Mouse (Mus musculus) intestine, embryonic 14.5 days (tissue): Measurements from ENCODE around the gene Ddx41. TPM values are rescaled to one million over a fixed set of nuclear protein-coding genes. Genes with fewer than 3 reads are reported as not detected.

ENCODE experiments used
- ATAC-seq: fragments of 200-750 bp; cut with Nextera tagmentation; replicated peaks from 2 replicates; pipeline ENCODE4 v1.8.0; 2017; ENCODE audit warnings: low read depth, moderate number of reproducible peaks, moderate TSS enrichment, moderate library complexity; ENCODE audit not compliant: low FRiP score, low TSS enrichment
- DNase-seq: peaks from one replicate; pipeline ENCODE4 v3.0.0-alpha.2; 2018; ENCODE audit warnings: low spot score
- H3K27ac ChIP-seq: fragments of 300-500 bp; sonication (generic); 2 replicates; pipeline ENCODE4 v1.5.1; 2014; ENCODE audit warnings: low read depth, mild to moderate bottlenecking, control low read depth
- H3K27me3 ChIP-seq: fragments of 300-500 bp; sonication (generic); replicated peaks from 2 replicates; pipeline ENCODE4 v1.6.1; 2014; ENCODE audit warnings: low read length, control low read depth; ENCODE audit not compliant: control insufficient read depth, insufficient read depth
- H3K36me3 ChIP-seq: fragments of 300-500 bp; sonication (generic); 2 replicates; pipeline ENCODE4 v1.6.1; 2014; ENCODE audit warnings: low read length, control low read depth; ENCODE audit not compliant: control insufficient read depth, insufficient read depth
- H3K4me1 ChIP-seq: fragments of 300-500 bp; sonication (generic); replicated peaks from 2 replicates; pipeline ENCODE4 v1.6.1; 2014; ENCODE audit warnings: low read length, control low read depth, mixed read lengths; ENCODE audit not compliant: control insufficient read depth, insufficient read depth
- H3K4me2 ChIP-seq: fragments of 300-500 bp; sonication (generic); 2 replicates; pipeline ENCODE4 v1.6.1; 2014; ENCODE audit warnings: low read length
- H3K4me3 ChIP-seq: fragments of 300-500 bp; sonication (generic); 2 replicates; pipeline ENCODE4 v1.5.1; 2014; ENCODE audit warnings: low read depth, low read length, control low read depth, mixed read lengths
- H3K9ac ChIP-seq: fragments of 300-500 bp; sonication (generic); 2 replicates; pipeline ENCODE4 v1.6.1; 2014; ENCODE audit warnings: mild to moderate bottlenecking, low read length
- H3K9me3 ChIP-seq: fragments of 300-500 bp; sonication (generic); 2 replicates; pipeline ENCODE4 v1.6.1; 2016; ENCODE audit warnings: low read length, control low read depth; ENCODE audit not compliant: control insufficient read depth
- WGBS: fragments of 180-500 bp; shearing (Covaris S2); extraction: QIAGEN DNeasy Blood & Tissue Kit; methylation state at CpG from one replicate; pipeline ENCODE4 v1.1.7; 2014; 5-methylcytosine and 5-hydroxymethylcytosine counted together
- polyA plus RNA-seq: library from polyadenylated mRNA; unstranded; fragments of >200 nt; fragmentation: Nextera tagmentation; extraction: Ambion mirVana; gene quantifications from 2 replicates; pipeline ENCODE4 v1.2.1, GENCODE M21; 2014

The Ddx41 gene
- polyA plus RNA-seq, 1 experiment from 2014 or later = 63.9 TPM

DNA sequence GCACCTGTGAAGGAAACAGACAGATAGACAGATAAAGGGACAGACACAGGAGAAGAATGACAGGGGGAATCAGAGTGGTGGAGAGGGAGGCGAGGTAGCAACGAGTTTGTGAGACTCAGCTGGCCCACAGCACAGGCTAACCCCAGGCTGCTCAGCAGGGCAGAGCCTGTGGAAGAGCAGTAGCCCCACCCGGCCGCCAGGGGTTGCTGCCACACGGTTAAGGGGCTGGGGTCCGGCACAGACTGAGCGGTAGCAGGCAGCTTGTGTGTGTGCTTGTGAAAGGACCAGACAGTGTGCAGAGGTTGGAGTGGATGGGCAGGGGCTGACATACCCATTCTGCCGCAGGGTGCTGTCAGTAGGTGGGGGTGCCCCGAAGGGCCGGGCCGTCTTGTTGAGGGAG lies 28.6 kb downstream of the Ddx41 start:
- no peak overlapping the region for H3K9ac ChIP-seq
- no peak for ATAC-seq
- no peak overlapping the region for H3K27ac ChIP-seq
- H3K4me1 ChIP-seq = peaks cover 26% of the 10 kb centered on the region
- WGBS = 64% methylated on average over 11 of the region's 11 CpGs
- H3K27me3 ChIP-seq = no peaks in the 10 kb centered on the region
- DNase-seq = no peak
- H3K9me3 ChIP-seq = no peaks in the 10 kb centered on the region
- H3K4me2 ChIP-seq = no peak overlapping the region
- H3K4me3 ChIP-seq = no peak overlapping the region
- peaks cover 75% of the 10 kb centered on the region for H3K36me3 ChIP-seq

DNA sequence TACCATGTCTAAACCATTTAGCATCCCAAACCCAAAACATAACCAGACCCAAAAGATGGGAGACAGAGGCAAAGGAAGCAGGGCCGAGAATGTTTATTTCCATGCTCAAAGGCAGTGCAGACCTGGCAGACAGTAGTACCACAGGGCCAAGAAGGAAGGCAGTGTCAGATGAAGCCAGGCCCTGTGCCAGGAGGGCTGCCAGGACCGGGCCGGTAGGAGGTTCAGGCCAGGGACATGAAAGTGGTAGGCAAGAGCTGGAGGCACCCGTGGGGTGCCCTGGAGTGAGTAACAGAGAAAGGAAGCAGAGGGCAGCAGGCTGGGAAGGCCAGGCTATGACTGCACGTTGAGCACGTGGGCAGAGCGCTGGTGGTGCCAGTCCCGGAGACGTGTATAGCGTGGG lies 29.8 kb downstream of the Ddx41 start:
- no peaks in the 10 kb centered on the region for H3K27me3 ChIP-seq
- no peak for ATAC-seq
- H3K9me3 ChIP-seq = no peaks in the 10 kb centered on the region
- no peak overlapping the region for H3K27ac ChIP-seq
- 86% methylated on average over 10 of the region's 10 CpGs for WGBS
- DNase-seq = no peak
- H3K4me1 ChIP-seq = peaks cover 18% of the 10 kb centered on the region
- H3K4me3 ChIP-seq = no peak overlapping the region
- no peak overlapping the region for H3K4me2 ChIP-seq
- H3K36me3 ChIP-seq = peaks cover 85% of the 10 kb centered on the region
- no peak overlapping the region for H3K9ac ChIP-seq

DNA sequence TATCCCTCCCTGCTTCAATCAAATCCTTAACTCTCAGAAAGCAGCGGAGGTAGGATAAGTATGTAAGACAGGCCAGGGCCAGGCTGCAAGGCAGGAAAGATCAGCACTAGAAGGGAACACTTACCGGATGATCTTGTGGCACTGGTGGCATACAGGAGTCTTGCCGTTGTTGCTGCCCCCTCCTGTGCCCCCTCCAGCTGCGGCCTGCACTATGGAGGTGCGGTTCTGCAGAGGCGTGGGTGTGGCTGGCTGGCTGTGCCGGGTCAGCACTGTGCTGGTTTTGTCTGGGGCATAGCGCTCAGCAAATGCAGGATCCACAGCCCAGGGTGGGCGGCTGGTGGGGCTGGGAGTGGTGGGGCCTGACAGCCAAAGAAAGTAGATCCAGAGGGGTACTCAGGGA lies 30.6 kb downstream of the Ddx41 start:
- peaks cover 9% of the 10 kb centered on the region for H3K4me1 ChIP-seq
- no peak overlapping the region for H3K9ac ChIP-seq
- 96% methylated on average over 9 of the region's 9 CpGs for WGBS
- H3K27me3 ChIP-seq = no peaks in the 10 kb centered on the region
- no peak overlapping the region for H3K4me2 ChIP-seq
- ATAC-seq (no peak), DNase-seq (no peak)
- H3K4me3 ChIP-seq = no peak overlapping the region
- no peaks in the 10 kb centered on the region for H3K9me3 ChIP-seq
- H3K36me3 ChIP-seq = peaks cover 92% of the 10 kb centered on the region
- H3K27ac ChIP-seq = no peak overlapping the region

DNA sequence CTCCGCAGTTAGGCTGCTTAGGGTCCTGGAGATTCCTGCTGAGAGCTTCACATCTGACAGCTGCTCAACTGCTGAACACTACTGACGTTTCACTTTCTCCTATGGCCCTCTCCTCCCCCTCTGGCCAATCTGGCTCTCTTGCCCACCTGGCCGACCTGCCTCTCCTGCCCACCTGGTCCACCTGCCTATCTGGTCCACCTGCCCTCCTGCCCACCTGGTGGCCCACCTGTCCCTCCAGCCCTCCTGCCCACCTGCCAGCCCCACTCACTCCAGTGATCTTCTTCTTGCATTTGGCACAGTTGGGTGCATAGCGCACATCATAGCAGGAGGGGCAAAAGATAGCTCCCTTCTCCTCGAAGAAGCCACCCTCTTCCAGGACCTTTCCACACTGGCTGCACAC lies 32.1 kb downstream of the Ddx41 start:
- Histone ChIP-seq H3K4me3 (no peak overlapping the region), H3K27ac (no peak overlapping the region), H3K9me3 (no peaks in the 10 kb centered on the region), H3K9ac (no peak overlapping the region), H3K36me3 (peaks cover 92% of the 10 kb centered on the region), H3K27me3 (no peaks in the 10 kb centered on the region), H3K4me1 (no peaks in the 10 kb centered on the region), H3K4me2 (no peak overlapping the region)
- ATAC-seq (no peak), DNase-seq (no peak)
- 78% methylated on average over 5 of the region's 5 CpGs for WGBS

DNA sequence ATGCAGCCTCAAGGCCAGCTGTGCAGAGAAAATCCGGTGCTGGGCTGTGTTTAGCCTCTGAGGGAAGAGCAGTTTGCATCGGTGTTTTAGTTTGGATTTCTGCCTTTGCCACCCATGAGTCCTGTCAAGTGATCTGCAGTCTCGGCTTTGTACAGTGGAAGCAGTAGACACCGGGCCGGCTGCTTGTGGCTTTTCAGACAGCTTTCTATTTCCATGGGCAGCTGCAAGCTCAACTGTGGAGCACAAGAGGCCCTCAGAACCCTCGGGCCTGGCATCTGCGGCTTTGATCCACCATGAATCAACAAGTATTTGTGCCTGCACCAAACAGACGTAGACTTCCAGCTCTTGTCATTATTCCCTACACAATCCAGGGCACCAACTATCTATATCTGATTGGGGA lies 34.1 kb downstream of the Ddx41 start:
- peaks cover 90% of the 10 kb centered on the region for H3K36me3 ChIP-seq
- H3K4me1 ChIP-seq = 0 out of 2 replicates have a peak, but pooled peaks cover 4% of the 10 kb centered on the region
- no peaks in the 10 kb centered on the region for H3K9me3 ChIP-seq

DNA sequence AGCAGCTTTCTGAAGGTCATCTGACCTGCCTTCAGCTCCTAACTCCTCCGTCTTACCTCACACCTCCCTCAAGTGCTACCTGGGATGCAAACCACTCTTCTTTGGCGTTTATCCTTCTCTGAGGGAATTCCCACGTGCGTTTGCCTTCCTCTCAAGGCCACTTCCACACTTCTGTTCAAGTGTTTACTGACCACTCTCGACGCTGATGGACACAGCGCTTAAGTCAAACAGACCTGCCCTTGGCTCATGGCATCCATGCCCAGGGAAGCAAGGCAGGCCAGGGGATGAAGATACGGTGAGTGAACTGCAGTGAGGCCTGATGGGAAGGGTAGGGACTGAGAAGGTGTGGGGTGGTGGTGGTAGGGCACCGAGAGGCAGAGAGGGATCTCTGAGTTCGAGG lies 35.9 kb downstream of the Ddx41 start:
- H3K9ac ChIP-seq = no peak overlapping the region
- no peak overlapping the region for H3K27ac ChIP-seq
- no peak overlapping the region for H3K4me3 ChIP-seq
- peaks cover 4% of the 10 kb centered on the region; the same call in 1 of the 2 replicates for H3K4me1 ChIP-seq
- WGBS = 68% methylated on average over 10 of the region's 10 CpGs
- no peak for ATAC-seq
- H3K9me3 ChIP-seq = no peaks in the 10 kb centered on the region
- H3K36me3 ChIP-seq = peaks cover 72% of the 10 kb centered on the region
- H3K4me2 ChIP-seq = no peak overlapping the region
- DNase-seq = no peak
- H3K27me3 ChIP-seq = no peaks in the 10 kb centered on the region

More for the DNA sequence above, 34.1 kb downstream of the Ddx41 start:
- 82% methylated on average over 8 of the region's 8 CpGs for WGBS
- Histone ChIP-seq H3K27ac (no peak overlapping the region), H3K4me3 (no peak overlapping the region), H3K9ac (no peak overlapping the region), H3K27me3 (no peaks in the 10 kb centered on the region), H3K4me2 (no peak overlapping the region)
- ATAC-seq (no peak), DNase-seq (no peak)

DNA sequence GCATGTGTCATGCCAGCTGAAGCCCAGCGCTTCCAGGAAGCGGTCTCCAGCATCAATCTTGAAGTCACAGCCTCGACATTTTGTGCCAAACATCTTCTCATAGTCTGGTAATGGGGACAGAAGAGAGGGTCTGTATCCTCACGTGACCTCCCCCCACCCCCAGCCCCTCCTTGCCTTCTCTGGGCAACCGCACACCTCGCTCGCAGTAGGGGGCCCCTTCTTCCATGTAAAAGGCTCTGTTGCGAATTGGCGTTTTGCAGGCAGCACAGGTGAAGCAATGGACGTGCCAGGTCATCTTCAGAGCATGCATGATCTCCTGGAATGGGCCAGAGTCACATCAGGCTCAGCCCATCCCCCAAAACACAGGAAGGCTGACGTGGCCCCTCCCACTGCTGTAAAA lies 37.6 kb downstream of the Ddx41 start:
- Histone ChIP-seq H3K27ac (no peak overlapping the region), H3K36me3 (peaks cover 55% of the 10 kb centered on the region), H3K27me3 (no peaks in the 10 kb centered on the region), H3K9ac (no peak overlapping the region), H3K9me3 (no peaks in the 10 kb centered on the region), H3K4me3 (no peak overlapping the region), H3K4me2 (no peak overlapping the region), H3K4me1 (peaks cover 4% of the 10 kb centered on the region; the same call in 1 of the 2 replicates)
- WGBS = 54% methylated on average over 11 of the region's 11 CpGs
- ATAC-seq = no peak
- no peak for DNase-seq

DNA sequence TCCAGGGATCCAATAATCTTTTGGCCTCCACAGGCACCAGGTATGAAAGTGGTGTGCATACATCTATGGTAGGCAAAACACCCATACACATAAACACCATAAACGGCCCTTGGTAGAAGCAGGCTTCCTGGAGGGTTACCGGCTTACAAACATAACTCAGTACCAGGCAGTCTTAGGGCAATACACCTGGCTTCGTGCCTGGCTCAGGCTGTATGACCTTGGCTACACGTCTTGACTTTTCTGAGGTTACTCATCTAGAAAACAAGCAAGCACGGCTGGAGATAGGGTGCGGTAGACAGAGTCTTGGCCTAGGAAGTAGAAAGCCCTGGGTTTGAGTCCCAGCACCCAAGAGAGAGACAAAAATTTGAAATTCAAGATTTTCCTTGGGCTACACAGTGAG lies 39.8 kb downstream of the Ddx41 start:
- peaks cover 4% of the 10 kb centered on the region; the same call in 1 of the 2 replicates for H3K4me1 ChIP-seq
- no peak for DNase-seq
- no peaks in the 10 kb centered on the region for H3K27me3 ChIP-seq
- no peak overlapping the region for H3K4me3 ChIP-seq
- no peaks in the 10 kb centered on the region for H3K9me3 ChIP-seq
- no peak for ATAC-seq
- H3K4me2 ChIP-seq = no peak overlapping the region
- H3K27ac ChIP-seq = no peak overlapping the region
- WGBS = 75% methylated on average over 6 of the region's 6 CpGs
- H3K36me3 ChIP-seq = peaks cover 35% of the 10 kb centered on the region
- H3K9ac ChIP-seq = no peak overlapping the region

DNA sequence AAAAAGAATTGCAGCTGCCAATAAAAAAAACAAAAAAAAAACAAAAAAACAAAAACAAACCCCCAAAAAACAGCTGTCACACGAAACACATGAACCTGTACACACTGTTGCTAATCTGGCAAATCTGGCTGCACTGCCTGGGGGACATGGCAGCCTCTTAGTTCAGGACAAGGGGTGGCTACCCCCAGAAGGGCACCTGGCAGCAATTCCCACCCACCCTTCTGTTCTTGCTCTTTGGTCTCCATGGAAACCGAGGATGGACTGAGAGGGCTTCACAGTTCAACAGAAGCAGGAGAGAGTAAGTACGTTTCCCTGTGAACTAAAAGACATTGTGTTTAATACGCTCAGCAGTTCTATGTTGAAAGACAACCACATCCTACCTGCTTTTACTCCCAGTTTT lies 40.8 kb downstream of the Ddx41 start:
- H3K9ac ChIP-seq = no peak overlapping the region
- 46% methylated on average over 4 of the region's 4 CpGs for WGBS
- H3K4me1 ChIP-seq = peaks cover 4% of the 10 kb centered on the region; the same call in 1 of the 2 replicates
- H3K9me3 ChIP-seq = no peaks in the 10 kb centered on the region
- H3K27me3 ChIP-seq = no peaks in the 10 kb centered on the region
- H3K27ac ChIP-seq = no peak overlapping the region
- H3K36me3 ChIP-seq = peaks cover 27% of the 10 kb centered on the region
- no peak overlapping the region for H3K4me3 ChIP-seq
- ATAC-seq (no peak), DNase-seq (no peak)
- H3K4me2 ChIP-seq = no peak overlapping the region
